Comparison of ENCODE assay signal across 18 mouse cellular contexts in the genomic region with DNA sequence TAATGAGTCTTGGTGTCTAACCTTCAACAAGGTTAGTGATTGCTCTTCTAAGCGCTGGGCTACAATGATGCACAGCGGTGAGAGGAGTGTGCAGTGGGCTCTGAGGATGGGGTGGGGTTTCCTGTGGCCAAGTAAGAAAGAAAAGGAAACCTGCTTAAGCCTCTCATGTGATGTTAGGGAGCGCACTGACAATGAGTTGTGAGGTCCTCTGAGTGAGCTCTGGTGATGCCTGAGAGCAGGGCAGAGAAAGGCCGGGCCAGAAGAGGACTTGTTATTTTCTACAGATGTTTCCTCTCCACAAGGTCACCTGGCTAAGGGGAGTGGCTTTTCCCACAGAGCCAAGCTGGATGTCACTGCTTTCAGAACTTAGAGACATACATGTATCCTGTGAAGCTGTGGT.
DNase-seq lines count a peak whose midpoint lies in the region; ATAC-seq lines count a peak whose summit lies in the region.
"Had no signal": no experiment of that assay in that cellular context is flagged by ENCODE, and none has a peak within 500 bp of the region (broad histone marks: within the 10 kb centered on the region; RNA-seq: fewer than 3 reads in every experiment).

No protein-coding gene starts in this region.

- no peak overlapping the region for H3K9ac ChIP-seq in kidney, embryonic 14.5 days (ENCODE audit: low read depth, low read length)
- no peak overlapping the region for H3K9ac ChIP-seq in embryonic facial prominence, embryonic 12.5 days
- H3K9ac ChIP-seq in limb, embryonic 13.5 days: no peak overlapping the region
- no peak overlapping the region for H3K9ac ChIP-seq in hindbrain, embryonic 13.5 days
- H3K9ac ChIP-seq in midbrain, embryonic 13.5 days (replicated peaks): no peak overlapping the region
- H3K9ac ChIP-seq: hindbrain, embryonic 15.5 days; liver, embryonic 15.5 days; midbrain, embryonic 12.5 days had no signal

- H3K27ac ChIP-seq in kidney, embryonic 14.5 days (ENCODE audit: low read depth, low read length): peak overlapping the region; percentile 19; the same call in 1 of the 2 replicates
- H3K27ac ChIP-seq in embryonic facial prominence, embryonic 12.5 days: peak overlapping the region; percentile 46; the same call in 1 of the 2 replicates
- H3K27ac ChIP-seq in limb, embryonic 13.5 days: peak overlapping the region; percentile 65; the same call in 1 of the 2 replicates
- no peak overlapping the region for H3K27ac ChIP-seq in hindbrain, embryonic 13.5 days
- no peak overlapping the region for H3K27ac ChIP-seq in midbrain, embryonic 13.5 days
- H3K27ac ChIP-seq: hindbrain, embryonic 15.5 days; liver, embryonic 15.5 days; midbrain, embryonic 12.5 days had no signal

- H3K4me1 ChIP-seq in kidney, embryonic 14.5 days (ENCODE audit: control insufficient read depth, insufficient read depth, low read length): peaks cover 17% of the 10 kb centered on the region
- H3K4me1 ChIP-seq in embryonic facial prominence, embryonic 12.5 days: peaks cover 27% of the 10 kb centered on the region
- H3K4me1 ChIP-seq in limb, embryonic 13.5 days: peaks cover 44% of the 10 kb centered on the region
- H3K4me1 ChIP-seq in hindbrain, embryonic 13.5 days (replicated peaks): peaks cover 21% of the 10 kb centered on the region
- H3K4me1 ChIP-seq in midbrain, embryonic 13.5 days (replicated peaks): peaks cover 16% of the 10 kb centered on the region
- H3K4me1 ChIP-seq: liver, embryonic 15.5 days had no signal

- no peak for DNase-seq in kidney, postnatal 10 days
- DNase-seq in R1 (ENCODE audit: low read depth, low spot score): peak; percentile 3
- DNase-seq: adrenal gland, postnatal 10 days; cerebellum, adult 8-10 months; gastrocnemius, postnatal 14 days; kidney, postnatal 36 days; lung, postnatal 14 days had no signal

- WGBS in kidney, embryonic 14.5 days: 77% methylated on average over 4 of the region's 4 CpGs
- 82% methylated on average over 4 of the region's 4 CpGs for WGBS in embryonic facial prominence, embryonic 12.5 days
- WGBS in limb, embryonic 13.5 days: 78% methylated on average over 4 of the region's 4 CpGs
- 91% methylated on average over 4 of the region's 4 CpGs for WGBS in hindbrain, embryonic 13.5 days
- 92% methylated on average over 4 of the region's 4 CpGs for WGBS in midbrain, embryonic 13.5 days

- H3K36me3 ChIP-seq in kidney, embryonic 14.5 days (ENCODE audit: control insufficient read depth, insufficient read depth, low read length): no peaks in the 10 kb centered on the region
- H3K36me3 ChIP-seq in embryonic facial prominence, embryonic 12.5 days: no peaks in the 10 kb centered on the region
- H3K36me3 ChIP-seq in limb, embryonic 13.5 days: no peaks in the 10 kb centered on the region
- no peaks in the 10 kb centered on the region for H3K36me3 ChIP-seq in hindbrain, embryonic 13.5 days
- H3K36me3 ChIP-seq in midbrain, embryonic 13.5 days: no peaks in the 10 kb centered on the region
- H3K36me3 ChIP-seq: G1E; hindbrain, embryonic 15.5 days; liver, embryonic 15.5 days; midbrain, embryonic 12.5 days had no signal

- H3K9me3 ChIP-seq in kidney, embryonic 14.5 days (ENCODE audit: control insufficient read depth, low read length): no peaks in the 10 kb centered on the region
- no peaks in the 10 kb centered on the region for H3K9me3 ChIP-seq in embryonic facial prominence, embryonic 12.5 days
- no peaks in the 10 kb centered on the region for H3K9me3 ChIP-seq in limb, embryonic 13.5 days
- no peaks in the 10 kb centered on the region for H3K9me3 ChIP-seq in hindbrain, embryonic 13.5 days
- H3K9me3 ChIP-seq in midbrain, embryonic 13.5 days: no peaks in the 10 kb centered on the region
- H3K9me3 ChIP-seq: G1E; hindbrain, embryonic 15.5 days; liver, embryonic 15.5 days; midbrain, embryonic 12.5 days had no signal

- no peak for ATAC-seq in kidney, embryonic 14.5 days (ENCODE audit: low FRiP score, low TSS enrichment)
- ATAC-seq in embryonic facial prominence, embryonic 12.5 days (ENCODE audit: insufficient number of reproducible peaks, insufficient read depth, low FRiP score, low TSS enrichment): no peak
- ATAC-seq in limb, embryonic 13.5 days (ENCODE audit: low FRiP score, low read depth): no peak
- no peak for ATAC-seq in hindbrain, embryonic 13.5 days (ENCODE audit: low FRiP score)
- ATAC-seq in midbrain, embryonic 13.5 days: no peak
- ATAC-seq: forebrain, embryonic 16.5 days had no signal

- H3K4me2 ChIP-seq in kidney, embryonic 14.5 days (replicated peaks; ENCODE audit: low read depth, low read length): no peak overlapping the region
- H3K4me2 ChIP-seq in embryonic facial prominence, embryonic 12.5 days (replicated peaks): no peak overlapping the region
- no peak overlapping the region for H3K4me2 ChIP-seq in limb, embryonic 13.5 days (replicated peaks)
- no peak overlapping the region for H3K4me2 ChIP-seq in hindbrain, embryonic 13.5 days
- no peak overlapping the region for H3K4me2 ChIP-seq in midbrain, embryonic 13.5 days (replicated peaks)
- H3K4me2 ChIP-seq: hindbrain, embryonic 15.5 days; liver, embryonic 15.5 days; midbrain, embryonic 12.5 days had no signal

- no peaks in the 10 kb centered on the region for H3K27me3 ChIP-seq in kidney, embryonic 14.5 days (ENCODE audit: control insufficient read depth, insufficient read depth, low read length)
- no peaks in the 10 kb centered on the region for H3K27me3 ChIP-seq in embryonic facial prominence, embryonic 12.5 days
- H3K27me3 ChIP-seq in limb, embryonic 13.5 days: no peaks in the 10 kb centered on the region
- H3K27me3 ChIP-seq in hindbrain, embryonic 13.5 days: no peaks in the 10 kb centered on the region
- no peaks in the 10 kb centered on the region for H3K27me3 ChIP-seq in midbrain, embryonic 13.5 days
- H3K27me3 ChIP-seq: hindbrain, embryonic 15.5 days; liver, embryonic 15.5 days; midbrain, embryonic 12.5 days had no signal

- H3K4me3 ChIP-seq in kidney, embryonic 14.5 days (ENCODE audit: low read length): no peak overlapping the region
- no peak overlapping the region for H3K4me3 ChIP-seq in embryonic facial prominence, embryonic 12.5 days
- no peak overlapping the region for H3K4me3 ChIP-seq in limb, embryonic 13.5 days
- no peak overlapping the region for H3K4me3 ChIP-seq in hindbrain, embryonic 13.5 days
- no peak overlapping the region for H3K4me3 ChIP-seq in midbrain, embryonic 13.5 days (replicated peaks)
- H3K4me3 ChIP-seq: erythroblast, embryonic 14.5 days; hindbrain, embryonic 15.5 days; liver, embryonic 15.5 days; midbrain, embryonic 12.5 days had no signal

Comparison
In these comparisons a context has a peak if more than half of its experiments do, and no peak if none do; other contexts are left out.
1. H3K27ac ChIP-seq: peak in kidney, embryonic 14.5 days (single experiment), embryonic facial prominence, embryonic 12.5 days (single experiment) and limb, embryonic 13.5 days (single experiment); none in hindbrain, embryonic 13.5 days (single experiment) and midbrain, embryonic 13.5 days (single experiment).